Mouse (Mus musculus): Measurements from ENCODE around the gene Gm20388. TPM values are rescaled to one million over a fixed set of nuclear protein-coding genes. Genes with fewer than 3 reads are reported as not detected.

The Gm20388 gene
- polyA plus RNA-seq, 1 experiment, result 0.36 TPM

GRCm38 (mm10) chr8:121829048-121829776 is 1918.6 kb downstream of the Gm20388 start, which contains the start of gene Klhdc4:
Gene Klhdc4, minus strand, starts transcription at chr8:121829569.
- H3K27me3 ChIP-seq (ENCODE audit: control insufficient read depth), result peaks cover 20% of the 10 kb centered on the region

GRCm38 (mm10) chr8:121829777-121830362 is 1919.2 kb downstream of the Gm20388 start:
- peaks cover 27% of the 10 kb centered on the region for H3K4me1 ChIP-seq (ENCODE audit: control insufficient read depth)
- H3K36me3 ChIP-seq (ENCODE audit: control insufficient read depth), result no peaks in the 10 kb centered on the region
- peaks cover 20% of the 10 kb centered on the region for H3K27me3 ChIP-seq (ENCODE audit: control insufficient read depth)
- no peaks in the 10 kb centered on the region for H3K9me3 ChIP-seq (ENCODE audit: control insufficient read depth, low read length)
- peak overlapping the region; percentile 88 for H3K4me3 ChIP-seq (replicated peaks)
- TF ChIP-seq TAL1 (IDR thresholded peaks at IDR 0.05; ENCODE audit: low read length) (no peak), GATA1 (IDR thresholded peaks at IDR 0.05; ENCODE audit: low read length) (no peak)

More at GRCm38 (mm10) chr8:121829048-121829776, 1918.6 kb downstream of the Gm20388 start, which contains the start of gene Klhdc4:
- peaks cover 27% of the 10 kb centered on the region for H3K4me1 ChIP-seq (ENCODE audit: control insufficient read depth)
- TF ChIP-seq TAL1 (IDR thresholded peaks at IDR 0.05; ENCODE audit: low read length) (no peak), GATA1 (IDR thresholded peaks at IDR 0.05; ENCODE audit: low read length) (no peak)
- no peaks in the 10 kb centered on the region for H3K36me3 ChIP-seq (ENCODE audit: control insufficient read depth)
- H3K9me3 ChIP-seq (ENCODE audit: control insufficient read depth, low read length), result no peaks in the 10 kb centered on the region
- H3K4me3 ChIP-seq (replicated peaks), result peak within 1 kb of the TSS; percentile 88

GRCm38 (mm10) chr8:121832061-121832460 is 1921.4 kb downstream of the Gm20388 start:
- TF ChIP-seq TAL1 (IDR thresholded peaks at IDR 0.05; ENCODE audit: low read length) (no peak), GATA1 (IDR thresholded peaks at IDR 0.05; ENCODE audit: low read length) (no peak)
- Histone ChIP-seq H3K9me3 (ENCODE audit: control insufficient read depth, low read length) (no peaks in the 10 kb centered on the region), H3K36me3 (ENCODE audit: control insufficient read depth) (no peaks in the 10 kb centered on the region), H3K4me3 (replicated peaks) (no peak overlapping the region), H3K4me1 (ENCODE audit: control insufficient read depth) (peaks cover 27% of the 10 kb centered on the region), H3K27me3 (ENCODE audit: control insufficient read depth) (peaks cover 20% of the 10 kb centered on the region)

GRCm38 (mm10) chr8:121832503-121832902 is 1921.9 kb downstream of the Gm20388 start:
- H3K4me3 ChIP-seq (replicated peaks), result no peak overlapping the region

GRCm38 (mm10) chr8:121841242-121841641 is 1930.6 kb downstream of the Gm20388 start:
- H3K4me1 ChIP-seq (ENCODE audit: control insufficient read depth), result peaks cover 3% of the 10 kb centered on the region
- no peak for TF ChIP-seq GATA1 (IDR thresholded peaks at IDR 0.05; ENCODE audit: low read length)
- no peak for TF ChIP-seq TAL1 (IDR thresholded peaks at IDR 0.05; ENCODE audit: low read length)
- peaks cover 12% of the 10 kb centered on the region for H3K27me3 ChIP-seq (ENCODE audit: control insufficient read depth)
- peaks cover 12% of the 10 kb centered on the region; the same call in 1 of the 2 replicates for H3K36me3 ChIP-seq (ENCODE audit: control insufficient read depth)
- no peaks in the 10 kb centered on the region for H3K9me3 ChIP-seq (ENCODE audit: control insufficient read depth, low read length)
- no peak overlapping the region for H3K4me3 ChIP-seq (replicated peaks)

More at GRCm38 (mm10) chr8:121832503-121832902, 1921.9 kb downstream of the Gm20388 start:
- peaks cover 20% of the 10 kb centered on the region for H3K27me3 ChIP-seq (ENCODE audit: control insufficient read depth)
- TF ChIP-seq GATA1 (IDR thresholded peaks at IDR 0.05; ENCODE audit: low read length) (no peak), TAL1 (IDR thresholded peaks at IDR 0.05; ENCODE audit: low read length) (no peak)
- H3K4me1 ChIP-seq (ENCODE audit: control insufficient read depth), result peaks cover 27% of the 10 kb centered on the region
- no peaks in the 10 kb centered on the region for H3K36me3 ChIP-seq (ENCODE audit: control insufficient read depth)
- H3K9me3 ChIP-seq (ENCODE audit: control insufficient read depth, low read length), result no peaks in the 10 kb centered on the region

- Histone ChIP-seq H3K27me3 (ENCODE audit: control insufficient read depth) (peaks cover 14% of the 10 kb centered on the region), H3K9me3 (ENCODE audit: control insufficient read depth, low read length) (no peaks in the 10 kb centered on the region), H3K4me1 (ENCODE audit: control insufficient read depth) (peaks cover 3% of the 10 kb centered on the region), H3K4me3 (replicated peaks) (no peak overlapping the region), H3K36me3 (ENCODE audit: control insufficient read depth) (peaks cover 12% of the 10 kb centered on the region; the same call in 1 of the 2 replicates)
- no peak for TF ChIP-seq GATA1 (IDR thresholded peaks at IDR 0.05; ENCODE audit: low read length)
- no peak for TF ChIP-seq TAL1 (IDR thresholded peaks at IDR 0.05; ENCODE audit: low read length)
Observed at GRCm38 (mm10) chr8:121842064-121842955, 1931.7 kb downstream of the Gm20388 start.

- peaks cover 12% of the 10 kb centered on the region; the same call in 1 of the 2 replicates for H3K36me3 ChIP-seq (ENCODE audit: control insufficient read depth)
- H3K9me3 ChIP-seq (ENCODE audit: control insufficient read depth, low read length), result no peaks in the 10 kb centered on the region
- H3K4me3 ChIP-seq (replicated peaks), result no peak overlapping the region
- TF ChIP-seq TAL1 (IDR thresholded peaks at IDR 0.05; ENCODE audit: low read length), result no peak
- no peak for TF ChIP-seq GATA1 (IDR thresholded peaks at IDR 0.05; ENCODE audit: low read length)
- peaks cover 17% of the 10 kb centered on the region for H3K27me3 ChIP-seq (ENCODE audit: control insufficient read depth)
- H3K4me1 ChIP-seq (ENCODE audit: control insufficient read depth), result peaks cover 3% of the 10 kb centered on the region
Observed at GRCm38 (mm10) chr8:121843184-121843733, 1932.6 kb downstream of the Gm20388 start.

GRCm38 (mm10) chr8:121844765-121845164 is 1934.1 kb downstream of the Gm20388 start:
- Histone ChIP-seq H3K27me3 (ENCODE audit: control insufficient read depth) (peaks cover 20% of the 10 kb centered on the region), H3K36me3 (ENCODE audit: control insufficient read depth) (peaks cover 12% of the 10 kb centered on the region; the same call in 1 of the 2 replicates), H3K4me3 (replicated peaks) (no peak overlapping the region), H3K9me3 (ENCODE audit: control insufficient read depth, low read length) (no peaks in the 10 kb centered on the region), H3K4me1 (ENCODE audit: control insufficient read depth) (peaks cover 3% of the 10 kb centered on the region)
- TF ChIP-seq GATA1 (IDR thresholded peaks at IDR 0.05; ENCODE audit: low read length) (no peak), TAL1 (IDR thresholded peaks at IDR 0.05; ENCODE audit: low read length) (no peak)

Data from erythroblast, embryonic 14.5 days (primary cell).